Mouse (Mus musculus) midbrain, embryonic 12.5 days (tissue): ENCODE results near the gene Cavin1. TPM values are rescaled to one million over a fixed set of nuclear protein-coding genes. Genes with fewer than 3 reads are reported as not detected.

Experiments used
- ATAC-seq: fragments of 200-750 bp; cut with Nextera tagmentation; 2 replicates; pipeline ENCODE4 v1.8.0; 2017; ENCODE audit warnings: low read depth, moderate TSS enrichment, moderate library complexity; ENCODE audit not compliant: low FRiP score
- H3K27ac ChIP-seq: fragments of 300-500 bp; sonication (generic); replicated peaks from 2 replicates; pipeline ENCODE4 v1.5.1; 2016; ENCODE audit warnings: mild to moderate bottlenecking
- H3K27me3 ChIP-seq: fragments of 300-500 bp; sonication (generic); 2 replicates; pipeline ENCODE4 v1.6.1; 2016; ENCODE audit warnings: mild to moderate bottlenecking
- H3K36me3 ChIP-seq: fragments of 300-500 bp; sonication (generic); 2 replicates; pipeline ENCODE4 v1.6.1; 2016
- H3K4me1 ChIP-seq: fragments of 300-500 bp; sonication (generic); 2 replicates; pipeline ENCODE4 v1.6.1; 2016
- H3K4me2 ChIP-seq: fragments of 300-500 bp; sonication (generic); replicated peaks from 2 replicates; pipeline ENCODE4 v1.6.1; 2016; ENCODE audit warnings: mild to moderate bottlenecking, moderate library complexity
- H3K4me3 ChIP-seq: fragments of 300-500 bp; sonication (generic); 2 replicates; pipeline ENCODE4 v1.5.1; 2016; ENCODE audit warnings: mild to moderate bottlenecking
- H3K9ac ChIP-seq: fragments of 300-500 bp; sonication (generic); replicated peaks from 2 replicates; pipeline ENCODE4 v1.6.1; 2016; ENCODE audit warnings: mild to moderate bottlenecking, moderate library complexity
- H3K9me3 ChIP-seq: fragments of 300-500 bp; sonication (generic); 2 replicates; pipeline ENCODE4 v1.6.1; 2016; ENCODE audit warnings: mild to moderate bottlenecking
- WGBS: fragments of 180-500 bp; shearing (Covaris S2); methylation state at CpG from one replicate; pipeline ENCODE4 v1.1.7; 2016; 5-methylcytosine and 5-hydroxymethylcytosine counted together
- polyA plus RNA-seq: library from polyadenylated mRNA; unstranded; fragments of >200 nt; fragmentation: Nextera tagmentation; extraction: Ambion mirVana; gene quantifications from 2 replicates; pipeline ENCODE4 v1.2.1, GENCODE M21; 2016

Cavin1 gene
- polyA plus RNA-seq, 1 experiment from 2014 or later = 51.0 TPM

GRCm38 (mm10) chr11:100964901-100965542 is 5.7 kb downstream of the Cavin1 start:
- Histone ChIP-seq H3K36me3 (no peaks in the 10 kb centered on the region), H3K9me3 (no peaks in the 10 kb centered on the region), H3K27ac (no peak overlapping the region), H3K4me1 (peaks cover 9% of the 10 kb centered on the region), H3K4me3 (no peak overlapping the region), H3K4me2 (no peak overlapping the region), H3K27me3 (peaks cover 73% of the 10 kb centered on the region), H3K9ac (no peak overlapping the region)
- 86% methylated on average over 6 of the region's 6 CpGs for WGBS
- no peak for ATAC-seq

- no peaks in the 10 kb centered on the region for H3K36me3 ChIP-seq
- 84% methylated on average over 7 of the region's 7 CpGs for WGBS
- H3K27ac ChIP-seq = no peak overlapping the region
- H3K27me3 ChIP-seq = peaks cover 73% of the 10 kb centered on the region
- no peak for ATAC-seq
- H3K4me3 ChIP-seq = no peak overlapping the region
- no peak overlapping the region for H3K9ac ChIP-seq
- no peak overlapping the region for H3K4me2 ChIP-seq
- H3K9me3 ChIP-seq = no peaks in the 10 kb centered on the region
- peaks cover 3% of the 10 kb centered on the region for H3K4me1 ChIP-seq
Measured at GRCm38 (mm10) chr11:100964180-100964579, 6.5 kb downstream of the Cavin1 start.

GRCm38 (mm10) chr11:100963647-100964046 is 7.0 kb downstream of the Cavin1 start:
- no peak overlapping the region for H3K4me2 ChIP-seq
- H3K9me3 ChIP-seq = no peaks in the 10 kb centered on the region
- WGBS = 85% methylated on average over 9 of the region's 9 CpGs
- peaks cover 73% of the 10 kb centered on the region for H3K27me3 ChIP-seq
- H3K4me1 ChIP-seq = peaks cover 8% of the 10 kb centered on the region
- ATAC-seq = no peak
- no peak overlapping the region for H3K27ac ChIP-seq
- H3K4me3 ChIP-seq = no peak overlapping the region
- H3K36me3 ChIP-seq = no peaks in the 10 kb centered on the region
- no peak overlapping the region for H3K9ac ChIP-seq

DNA sequence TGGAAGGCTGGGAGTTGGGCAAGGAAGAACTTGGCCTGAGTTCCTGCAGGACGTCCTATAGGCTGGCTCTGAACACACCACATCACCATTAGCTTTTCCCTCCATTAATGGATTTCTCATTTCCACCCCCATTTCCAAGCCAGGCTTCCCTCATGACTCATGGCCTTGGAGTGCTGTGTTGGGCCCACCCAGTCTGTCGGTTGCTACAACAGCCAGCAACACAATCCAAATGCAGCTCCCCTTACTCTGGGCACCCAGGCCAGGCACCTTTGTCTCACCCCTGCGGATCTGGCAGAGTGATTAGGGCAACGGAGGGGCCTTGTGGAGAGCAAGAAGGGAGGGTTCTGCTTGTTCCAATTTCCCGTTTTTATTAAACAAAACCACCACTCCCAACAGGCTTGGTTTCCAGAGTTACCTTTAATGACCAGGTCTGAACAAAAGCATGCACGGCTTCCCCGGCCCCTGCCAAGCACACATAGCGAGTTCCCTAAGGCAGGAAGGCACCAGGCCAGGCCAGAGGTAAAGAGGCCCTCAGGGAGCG is 8.2 kb downstream of the Cavin1 start:
- no peak for ATAC-seq
- Histone ChIP-seq H3K36me3 (no peaks in the 10 kb centered on the region), H3K9ac (no peak overlapping the region), H3K27ac (no peak overlapping the region), H3K4me1 (peaks cover 10% of the 10 kb centered on the region), H3K4me2 (no peak overlapping the region), H3K27me3 (peaks cover 73% of the 10 kb centered on the region), H3K4me3 (no peak overlapping the region), H3K9me3 (no peaks in the 10 kb centered on the region)
- 72% methylated on average over 9 of the region's 9 CpGs for WGBS

- Histone ChIP-seq H3K36me3 (no peaks in the 10 kb centered on the region), H3K27ac (no peak overlapping the region), H3K9me3 (no peaks in the 10 kb centered on the region), H3K27me3 (peaks cover 62% of the 10 kb centered on the region), H3K4me2 (peak overlapping the region; percentile 22; the same call in 1 of the 2 replicates), H3K4me1 (peaks cover 10% of the 10 kb centered on the region), H3K4me3 (no peak overlapping the region), H3K9ac (no peak overlapping the region)
- ATAC-seq = no peak
- WGBS = 8% methylated on average over 6 of the region's 6 CpGs
Measured at GRCm38 (mm10) chr11:100960540-100960939, 10.1 kb downstream of the Cavin1 start.

DNA sequence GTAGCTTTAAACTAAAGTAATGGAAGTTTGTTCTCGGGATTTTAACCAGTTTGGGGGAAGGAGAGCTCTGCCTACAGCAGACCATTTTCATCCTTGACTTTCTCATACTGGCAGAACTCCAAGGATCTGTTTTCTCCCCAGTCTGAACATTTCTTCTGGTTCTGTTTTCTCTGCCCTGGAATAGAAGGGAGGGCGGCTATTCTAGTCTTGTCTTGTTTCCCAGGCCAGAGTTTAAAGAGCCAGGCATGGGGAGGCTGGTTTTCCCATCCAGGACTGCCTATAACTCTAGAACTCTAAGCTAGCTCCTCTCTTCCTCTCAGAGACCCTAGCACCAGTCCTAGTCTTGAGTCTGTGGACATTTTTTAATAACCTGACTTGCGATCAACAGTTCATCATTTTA is 10.9 kb downstream of the Cavin1 start:
- ATAC-seq = no peak

DNA sequence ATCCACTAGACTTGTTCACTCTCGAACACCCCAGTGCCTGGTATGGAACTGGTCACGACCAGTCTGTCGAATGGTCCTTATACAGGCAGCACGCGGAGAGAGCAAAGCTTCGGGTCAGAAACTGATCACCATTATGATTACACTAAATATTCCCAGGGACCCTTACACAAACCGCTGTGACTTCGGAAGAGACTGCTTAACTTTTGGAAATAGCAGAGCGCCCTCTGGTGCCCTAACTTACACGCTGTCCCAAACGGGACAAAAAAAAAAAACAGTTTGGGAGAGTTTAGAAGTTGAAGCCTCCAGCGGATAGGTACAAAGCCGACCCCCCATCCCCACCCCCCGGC is 11.2 kb downstream of the Cavin1 start:
- WGBS = 4% methylated on average over 14 of the region's 14 CpGs
- Histone ChIP-seq H3K27me3 (peaks cover 52% of the 10 kb centered on the region), H3K4me3 (peak overlapping the region; percentile 27), H3K9ac (no peak overlapping the region), H3K4me2 (peak overlapping the region; percentile 37), H3K27ac (no peak overlapping the region), H3K4me1 (peaks cover 10% of the 10 kb centered on the region), H3K36me3 (no peaks in the 10 kb centered on the region), H3K9me3 (no peaks in the 10 kb centered on the region)
- no peak for ATAC-seq

More for the DNA sequence above, 10.9 kb downstream of the Cavin1 start:
- Histone ChIP-seq H3K4me3 (no peak overlapping the region), H3K36me3 (no peaks in the 10 kb centered on the region), H3K27ac (no peak overlapping the region), H3K4me2 (no peak overlapping the region), H3K27me3 (peaks cover 55% of the 10 kb centered on the region), H3K4me1 (peaks cover 10% of the 10 kb centered on the region), H3K9ac (no peak overlapping the region), H3K9me3 (no peaks in the 10 kb centered on the region)
- WGBS = 27% methylated on average over 3 of the region's 3 CpGs

GRCm38 (mm10) chr11:100958613-100959463 is 11.8 kb downstream of the Cavin1 start:
- Histone ChIP-seq H3K9me3 (no peaks in the 10 kb centered on the region), H3K4me2 (peak overlapping the region; percentile 37), H3K36me3 (no peaks in the 10 kb centered on the region), H3K4me1 (peaks cover 10% of the 10 kb centered on the region), H3K27ac (no peak overlapping the region), H3K27me3 (peaks cover 46% of the 10 kb centered on the region), H3K9ac (no peak overlapping the region), H3K4me3 (peak overlapping the region; percentile 27)
- WGBS = 8% methylated on average over 76 of the region's 76 CpGs
- no peak for ATAC-seq

- Histone ChIP-seq H3K27me3 (peaks cover 46% of the 10 kb centered on the region), H3K27ac (no peak overlapping the region), H3K4me3 (no peak overlapping the region), H3K4me1 (peaks cover 10% of the 10 kb centered on the region), H3K36me3 (no peaks in the 10 kb centered on the region), H3K4me2 (no peak overlapping the region), H3K9ac (no peak overlapping the region), H3K9me3 (no peaks in the 10 kb centered on the region)
- 31% methylated on average over 6 of the region's 6 CpGs for WGBS
- ATAC-seq = no peak
Measured at GRCm38 (mm10) chr11:100957915-100958469, 12.7 kb downstream of the Cavin1 start.

DNA sequence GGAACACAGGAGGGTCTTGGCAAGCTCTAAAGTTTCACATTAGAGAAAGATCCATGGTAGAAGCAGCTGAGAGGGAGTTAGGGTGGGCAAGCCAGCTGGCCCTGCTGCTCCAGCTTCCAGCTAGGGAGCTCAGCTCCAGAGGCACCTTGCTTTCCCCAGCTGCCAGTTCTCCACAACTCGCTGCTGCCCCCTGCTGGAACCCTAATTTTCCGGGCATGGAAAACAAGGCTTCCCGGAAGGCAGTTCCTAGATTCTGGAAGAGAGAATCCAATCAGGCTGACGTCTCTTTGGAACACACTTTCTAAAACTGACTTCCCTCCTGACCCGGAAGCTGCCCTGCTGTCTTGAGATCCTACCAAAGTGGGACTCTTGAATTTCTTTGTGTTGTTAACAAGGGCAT is 13.4 kb downstream of the Cavin1 start:
- Histone ChIP-seq H3K4me2 (no peak overlapping the region), H3K36me3 (no peaks in the 10 kb centered on the region), H3K27ac (no peak overlapping the region), H3K4me3 (no peak overlapping the region), H3K9me3 (no peaks in the 10 kb centered on the region), H3K9ac (no peak overlapping the region), H3K4me1 (peaks cover 10% of the 10 kb centered on the region), H3K27me3 (peaks cover 42% of the 10 kb centered on the region)
- 5% methylated on average over 5 of the region's 5 CpGs for WGBS
- no peak for ATAC-seq

GRCm38 (mm10) chr11:100949540-100949939 is 21.1 kb downstream of the Cavin1 start:
- Histone ChIP-seq H3K27ac (no peak overlapping the region), H3K9ac (no peak overlapping the region), H3K9me3 (no peaks in the 10 kb centered on the region), H3K4me1 (0 out of 2 replicates have a peak, but pooled peaks cover 4% of the 10 kb centered on the region), H3K36me3 (no peaks in the 10 kb centered on the region), H3K4me2 (no peak overlapping the region), H3K4me3 (no peak overlapping the region), H3K27me3 (no peaks in the 10 kb centered on the region)
- WGBS = 100% methylated on average over 1 of the region's 1 CpGs
- ATAC-seq = no peak

GRCm38 (mm10) chr11:100948317-100948716 is 22.4 kb downstream of the Cavin1 start:
- Histone ChIP-seq H3K9ac (no peak overlapping the region), H3K9me3 (no peaks in the 10 kb centered on the region), H3K27ac (no peak overlapping the region), H3K4me1 (0 out of 2 replicates have a peak, but pooled peaks cover 4% of the 10 kb centered on the region), H3K4me3 (no peak overlapping the region), H3K27me3 (no peaks in the 10 kb centered on the region), H3K4me2 (no peak overlapping the region), H3K36me3 (no peaks in the 10 kb centered on the region)
- no peak for ATAC-seq
- 61% methylated on average over 4 of the region's 4 CpGs for WGBS
